Mouse (Mus musculus): ENCODE data around the gene Aamdc. TPM values are rescaled to one million over a fixed set of nuclear protein-coding genes. Genes with fewer than 3 reads are reported as not detected.

Aamdc gene
- total RNA-seq (2014; fragmentation: Nextera tagmentation) (15.4 and 36.3 TPM in 2 replicates), total RNA-seq (2017) (37.0 and 42.6 TPM in 2 replicates)

- ATAC-seq (replicated peaks; ENCODE audit: poor library complexity, severe bottlenecking) = peak; percentile 83
These were observed at the start of gene Aamdc, which contains the start of gene Rsf1 for GRCm38 (mm10) chr7:97579067-97579975. TSS of gene Aamdc (minus strand) at chr7:97579497. TSS of gene Rsf1 (plus strand) at chr7:97579889.

GRCm38 (mm10) chr7:97623402-97623801 is 44.1 kb upstream of the Aamdc start:
- ATAC-seq (replicated peaks; ENCODE audit: poor library complexity, severe bottlenecking) = no peak

- no peak for ATAC-seq (replicated peaks; ENCODE audit: poor library complexity, severe bottlenecking)
These were observed 43.4 kb upstream of the Aamdc start for GRCm38 (mm10) chr7:97622676-97623075.

GRCm38 (mm10) chr7:97621346-97621745 is 42.0 kb upstream of the Aamdc start:
- no peak for ATAC-seq (replicated peaks; ENCODE audit: poor library complexity, severe bottlenecking)

GRCm38 (mm10) chr7:97598548-97598947 is 19.3 kb upstream of the Aamdc start:
- ATAC-seq (replicated peaks; ENCODE audit: poor library complexity, severe bottlenecking) = peak; percentile 59

- no peak for ATAC-seq (replicated peaks; ENCODE audit: poor library complexity, severe bottlenecking)
These were observed 14.2 kb upstream of the Aamdc start for GRCm38 (mm10) chr7:97593535-97593934.

- ATAC-seq (replicated peaks; ENCODE audit: poor library complexity, severe bottlenecking) = no peak
These were observed 13.1 kb upstream of the Aamdc start for GRCm38 (mm10) chr7:97592396-97592795.

- ATAC-seq (replicated peaks; ENCODE audit: poor library complexity, severe bottlenecking) = no peak
These were observed 12.0 kb upstream of the Aamdc start for GRCm38 (mm10) chr7:97591336-97591735.

GRCm38 (mm10) chr7:97590488-97590887 is 11.2 kb upstream of the Aamdc start:
- no peak for ATAC-seq (replicated peaks; ENCODE audit: poor library complexity, severe bottlenecking)

GRCm38 (mm10) chr7:97588506-97588905 is 9.2 kb upstream of the Aamdc start:
- no peak for ATAC-seq (replicated peaks; ENCODE audit: poor library complexity, severe bottlenecking)

GRCm38 (mm10) chr7:97580843-97581214 is 1.5 kb upstream of the Aamdc start:
- peak; percentile 63 for ATAC-seq (replicated peaks; ENCODE audit: poor library complexity, severe bottlenecking)

- ATAC-seq (replicated peaks; ENCODE audit: poor library complexity, severe bottlenecking) = peak; percentile 20
These were observed 912 bp upstream of the Aamdc start for GRCm38 (mm10) chr7:97579976-97580842.

GRCm38 (mm10) chr7:97578361-97579066 is 783 bp downstream of the Aamdc start:
- no peak for ATAC-seq (replicated peaks; ENCODE audit: poor library complexity, severe bottlenecking)

- ATAC-seq (replicated peaks; ENCODE audit: poor library complexity, severe bottlenecking) = peak; percentile 52; the same call in 1 of the 2 replicates
These were observed 8.9 kb downstream of the Aamdc start for GRCm38 (mm10) chr7:97570389-97570788.

- ATAC-seq (replicated peaks; ENCODE audit: poor library complexity, severe bottlenecking) = no peak
These were observed 9.9 kb downstream of the Aamdc start for GRCm38 (mm10) chr7:97569372-97569771.

- ATAC-seq (replicated peaks; ENCODE audit: poor library complexity, severe bottlenecking) = no peak
These were observed 15.7 kb downstream of the Aamdc start for GRCm38 (mm10) chr7:97563576-97563975.

GRCm38 (mm10) chr7:97550673-97551072 is 28.6 kb downstream of the Aamdc start:
- no peak for ATAC-seq (replicated peaks; ENCODE audit: poor library complexity, severe bottlenecking)

GRCm38 (mm10) chr7:97549301-97549700 is 30.0 kb downstream of the Aamdc start:
- ATAC-seq (replicated peaks; ENCODE audit: poor library complexity, severe bottlenecking) = peak; percentile 14; the same call in 1 of the 2 replicates

- no peak for ATAC-seq (replicated peaks; ENCODE audit: poor library complexity, severe bottlenecking)
These were observed 32.8 kb downstream of the Aamdc start for GRCm38 (mm10) chr7:97546462-97546861.

- ATAC-seq (replicated peaks; ENCODE audit: poor library complexity, severe bottlenecking) = no peak
These were observed 42.7 kb downstream of the Aamdc start for GRCm38 (mm10) chr7:97536571-97536970.
